Mouse (Mus musculus): ENCODE measurements around the gene Aebp2.

The Aebp2 gene

GRCm38 (mm10) chr6:140697994-140698393 is 75.5 kb downstream of the Aebp2 start:
- CTCF ChIA-PET = no interaction called here

- CTCF ChIA-PET = no interaction called here
Observed at GRCm38 (mm10) chr6:140698596-140698995, 76.1 kb downstream of the Aebp2 start.

- CTCF ChIA-PET = no interaction called here
Observed at GRCm38 (mm10) chr6:140701259-140701658, 78.8 kb downstream of the Aebp2 start.

- CTCF ChIA-PET = no interaction called here
Observed at GRCm38 (mm10) chr6:140705132-140705531, 82.7 kb downstream of the Aebp2 start.

GRCm38 (mm10) chr6:140706056-140706455 is 83.6 kb downstream of the Aebp2 start:
- CTCF ChIA-PET = no interaction called here

GRCm38 (mm10) chr6:140708059-140708458 is 85.6 kb downstream of the Aebp2 start:
- CTCF ChIA-PET = no interaction called here

GRCm38 (mm10) chr6:140709415-140710107 is 87.1 kb downstream of the Aebp2 start:
- CTCF ChIA-PET = no interaction called here

- CTCF ChIA-PET = interaction anchor here (0.6 to 1.1 kb wide), 2 partner anchors 139 to 770 kb away, joined by 3 read pairs; no protein-coding TSS in a partner anchor
Observed at GRCm38 (mm10) chr6:140712754-140713153, 90.3 kb downstream of the Aebp2 start.

GRCm38 (mm10) chr6:140714905-140715365 is 92.5 kb downstream of the Aebp2 start:
- CTCF ChIA-PET = no interaction called here

- CTCF ChIA-PET = no interaction called here
Observed at GRCm38 (mm10) chr6:140722058-140722457, 99.6 kb downstream of the Aebp2 start.

Data from spleen, embryonic (tissue).